Mouse (Mus musculus) WW6 (cell line): ENCODE data around the gene Tob2.

ENCODE experiments used
- DNase-seq: peaks from one replicate; pipeline ENCODE4 v3.0.0-alpha.2; 2013; ENCODE audit warnings: low read depth, low spot score

Tob2 gene

DNA sequence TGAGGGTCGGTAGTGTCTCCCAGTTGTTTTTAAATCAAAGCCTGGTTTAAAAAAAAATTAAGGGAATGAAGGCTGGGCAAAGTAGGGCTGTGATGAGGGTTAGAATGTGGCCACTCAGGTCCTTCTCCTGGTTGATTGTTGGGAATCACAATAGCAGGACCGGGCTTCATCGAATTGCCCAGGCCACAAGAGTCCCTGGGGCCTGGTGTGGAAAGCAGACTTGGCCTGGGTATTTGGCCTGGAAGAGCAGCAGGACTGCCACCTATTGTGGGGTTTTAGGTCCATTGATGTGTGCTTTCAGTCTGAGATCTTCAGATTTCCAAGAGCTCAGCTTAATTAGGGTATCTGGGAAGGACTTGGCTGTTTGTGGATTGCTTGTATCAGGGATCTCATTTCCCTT lies 46.3 kb downstream of the Tob2 start:
- DNase-seq, result no peak

DNA sequence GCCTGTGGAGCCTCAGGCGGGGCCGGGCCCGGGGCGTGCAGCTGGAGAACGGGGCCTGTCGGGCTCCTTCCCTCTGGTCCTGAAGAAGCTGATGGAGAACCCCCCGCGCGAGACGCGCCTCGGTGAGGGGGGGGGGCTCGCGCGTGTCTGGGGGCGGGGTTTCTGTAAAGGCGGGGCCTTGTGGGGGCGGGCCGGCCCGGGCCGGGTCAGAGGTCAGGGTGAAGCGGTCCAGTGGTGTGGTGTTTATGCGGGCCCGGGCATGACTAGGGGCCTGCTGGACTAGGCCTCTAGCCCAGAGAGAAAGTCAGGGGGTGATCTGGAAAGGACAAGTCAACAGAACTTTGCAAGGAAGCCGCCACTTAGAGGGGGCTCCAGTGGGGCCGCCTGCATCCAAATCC lies 47.0 kb downstream of the Tob2 start:
- DNase-seq, result no peak

DNA sequence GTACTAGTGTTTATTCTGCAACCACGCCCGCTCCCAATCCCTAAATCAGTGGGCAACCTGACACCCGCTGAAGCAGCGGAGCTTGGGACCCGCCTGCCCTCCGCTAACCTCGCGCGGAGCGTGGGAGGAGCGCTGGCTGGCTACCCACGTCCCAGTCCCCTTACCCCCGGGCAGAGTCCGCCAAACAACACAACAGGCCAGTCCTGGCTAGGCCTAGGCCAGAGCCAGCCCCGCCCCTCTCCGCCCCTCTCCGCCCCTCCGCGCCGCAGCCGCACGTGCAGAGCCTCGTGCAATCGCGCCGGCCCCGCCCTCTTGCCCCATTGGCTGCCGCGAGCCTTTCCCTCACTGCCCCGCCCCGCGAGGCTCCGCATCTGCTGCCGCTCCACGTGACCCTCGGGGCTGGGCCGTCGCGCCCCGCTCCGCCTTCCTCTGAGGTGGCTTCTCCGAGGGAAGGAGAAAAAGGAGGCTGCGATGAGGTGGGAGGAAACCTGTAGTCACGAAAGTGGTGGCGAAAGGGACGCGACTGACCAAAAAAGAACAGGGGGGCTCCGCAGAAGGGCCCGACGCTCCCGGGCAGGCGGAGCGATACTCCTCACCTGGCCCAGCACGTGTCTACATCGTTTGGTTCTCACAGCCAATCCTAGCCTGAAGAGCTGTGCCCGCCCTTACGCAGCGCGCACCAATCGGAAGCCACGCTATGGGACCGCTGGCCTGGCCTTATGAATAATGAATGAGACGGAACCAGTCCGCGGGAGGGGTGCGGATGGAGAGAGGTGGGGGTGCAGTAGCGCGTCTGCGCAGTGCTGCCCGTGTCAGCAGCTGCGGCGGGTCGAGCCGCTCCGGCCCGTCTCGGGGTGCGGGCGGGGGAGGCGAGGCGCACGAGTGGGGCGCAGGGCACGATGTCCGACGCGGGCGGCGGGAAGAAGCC lies 47.7 kb downstream of the Tob2 start:
- DNase-seq, result peak; percentile 96

DNA sequence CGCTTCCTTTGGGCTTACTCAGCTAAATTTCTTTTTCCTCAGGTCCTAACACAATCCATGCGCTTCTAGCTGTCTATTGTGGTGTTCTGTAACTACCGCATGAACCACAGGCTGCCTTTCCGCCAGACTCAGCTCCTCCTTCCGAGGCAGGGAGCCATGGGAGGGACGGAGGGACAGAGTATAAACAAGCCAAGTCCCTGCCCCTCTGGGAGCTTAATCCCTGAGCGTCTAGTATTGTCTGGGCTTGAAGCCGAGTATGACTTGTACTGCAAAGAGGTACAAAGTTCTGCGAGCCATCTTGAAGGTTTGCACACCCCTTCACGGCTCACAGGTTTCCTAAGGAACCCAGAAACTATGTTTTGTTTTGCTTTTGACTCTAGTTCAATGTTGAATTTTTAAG lies 48.4 kb downstream of the Tob2 start:
- no peak for DNase-seq

DNA sequence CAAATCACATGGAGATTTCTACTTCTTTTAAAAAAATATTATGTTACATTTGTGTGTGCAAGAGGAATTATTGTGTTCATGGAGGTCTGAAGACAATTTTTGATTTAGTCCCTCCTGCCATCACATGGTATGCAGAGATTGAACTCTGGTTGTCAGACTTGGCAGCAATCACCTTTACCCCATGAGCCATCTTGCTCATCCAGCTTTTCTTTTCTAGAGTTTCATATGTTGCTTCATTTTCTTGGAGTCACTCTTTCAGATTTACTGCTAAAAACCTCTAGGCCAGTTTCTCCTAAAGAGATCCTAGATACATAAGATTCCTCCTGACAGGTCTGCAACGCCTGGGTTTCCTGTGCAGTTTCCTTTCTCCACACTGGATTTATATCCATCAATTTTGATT lies 49.0 kb downstream of the Tob2 start:
- DNase-seq, result no peak

DNA sequence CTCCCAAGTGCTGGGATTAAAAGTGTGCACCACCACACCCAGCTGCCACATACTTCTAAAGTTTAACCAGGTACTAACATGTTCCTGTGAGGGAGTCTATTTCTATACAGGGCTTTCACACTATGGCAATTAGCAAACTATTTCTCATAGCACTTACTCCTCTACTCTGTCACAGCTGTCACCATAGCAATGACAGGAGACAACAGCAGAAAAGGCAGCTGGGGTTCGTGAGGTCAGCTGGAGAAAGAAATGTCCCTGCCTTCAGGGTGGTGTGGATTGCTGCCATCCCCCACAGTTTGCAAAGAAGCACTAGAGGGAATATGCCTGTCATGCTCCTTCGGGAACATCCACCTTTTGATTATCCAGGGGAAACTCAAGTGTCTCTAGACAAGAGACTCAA lies 49.8 kb downstream of the Tob2 start:
- DNase-seq, result no peak

DNA sequence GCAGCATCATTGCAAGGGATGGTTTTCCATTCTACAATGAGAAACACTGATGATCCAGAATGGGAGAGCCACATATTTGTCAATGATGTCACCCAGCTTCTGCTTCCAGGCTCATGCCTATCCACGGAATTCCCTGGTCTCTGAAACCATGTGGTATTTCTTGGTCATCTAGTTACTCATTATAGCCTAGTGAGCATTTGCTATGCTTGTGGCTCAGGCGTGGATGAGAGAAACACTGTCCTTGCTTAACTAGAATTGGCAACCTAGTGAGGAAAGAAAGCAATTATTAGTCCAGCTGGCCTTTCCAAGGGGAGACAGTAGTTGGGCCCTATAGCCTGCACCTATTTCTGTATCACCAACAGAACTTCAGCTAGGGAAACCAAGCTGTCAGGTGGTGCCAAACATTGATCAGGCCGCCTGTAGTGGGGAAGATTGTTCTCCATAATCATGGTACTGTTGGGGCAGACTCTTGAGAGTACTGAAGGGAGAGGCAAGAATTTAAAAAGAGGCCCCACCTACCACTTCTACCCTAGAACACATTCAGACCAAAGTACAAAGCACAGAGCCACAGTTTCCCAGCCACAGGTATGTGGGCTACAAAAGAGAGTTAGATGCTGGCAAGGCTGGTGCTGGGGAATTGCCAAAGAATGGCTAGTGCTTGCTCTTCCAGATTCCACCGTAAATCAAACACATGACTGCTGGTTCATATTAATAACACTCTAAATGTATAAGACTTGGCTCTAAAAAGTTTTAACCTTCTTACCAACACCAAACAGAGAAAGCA lies 51.8 kb downstream of the Tob2 start:
- DNase-seq, result no peak

DNA sequence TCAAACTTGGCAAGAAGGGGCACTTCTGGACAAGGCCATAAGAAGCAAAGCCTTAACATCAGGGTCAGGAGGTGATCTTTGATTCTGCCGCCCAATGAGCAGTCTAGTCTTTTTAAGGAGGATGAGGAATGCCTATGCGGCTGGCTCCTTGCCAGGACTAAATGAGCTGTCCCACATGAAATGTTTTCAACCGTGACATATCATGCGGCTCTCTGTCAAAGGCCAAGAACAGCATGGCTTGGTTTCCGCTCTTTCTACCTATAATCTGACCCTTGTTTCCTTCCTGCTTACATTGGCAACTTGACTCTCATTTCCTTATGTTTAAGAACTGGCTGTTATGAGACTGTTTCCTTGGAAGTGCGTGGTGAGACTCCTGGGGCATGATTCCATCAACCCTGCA lies 53.0 kb downstream of the Tob2 start:
- DNase-seq, result no peak

DNA sequence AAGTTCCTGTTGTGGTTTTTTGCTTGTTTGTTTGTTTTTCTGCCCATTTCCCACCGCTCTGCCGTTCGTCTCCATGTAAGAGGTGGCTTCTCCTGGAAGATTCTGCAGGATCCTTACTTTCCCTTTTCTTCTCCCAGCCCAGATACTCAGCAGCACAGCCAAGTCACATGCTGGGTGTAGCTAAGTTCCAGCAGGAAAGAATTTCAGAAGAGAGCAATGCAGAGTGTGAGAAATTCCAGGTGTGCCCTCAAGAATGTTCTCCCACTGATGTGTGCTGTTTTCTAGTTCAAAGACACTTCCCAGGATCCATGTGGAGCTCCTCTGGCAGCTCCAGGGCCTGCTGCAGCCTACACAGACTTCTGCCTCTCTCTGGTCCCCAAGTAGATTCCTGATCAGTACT lies 53.7 kb downstream of the Tob2 start:
- DNase-seq, result no peak

DNA sequence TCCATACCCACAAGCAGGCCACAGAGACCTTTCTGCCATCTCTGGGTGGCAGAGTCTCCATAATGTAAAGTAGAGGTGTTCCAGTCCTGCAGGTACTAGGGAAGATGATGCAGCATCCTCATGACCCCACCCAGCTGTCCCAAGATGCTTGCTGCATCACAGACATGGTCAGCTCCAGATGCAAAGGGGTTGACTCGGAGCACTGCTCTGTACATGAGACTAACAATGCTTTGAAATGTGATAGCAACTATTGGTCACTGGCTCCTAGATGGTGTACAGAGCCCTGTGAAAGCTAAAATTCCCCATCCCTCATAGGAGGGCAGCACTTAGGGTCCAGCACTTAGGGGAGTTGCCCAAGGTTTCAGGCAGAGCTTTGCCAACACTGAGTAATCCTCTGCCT lies 54.4 kb downstream of the Tob2 start:
- no peak for DNase-seq

DNA sequence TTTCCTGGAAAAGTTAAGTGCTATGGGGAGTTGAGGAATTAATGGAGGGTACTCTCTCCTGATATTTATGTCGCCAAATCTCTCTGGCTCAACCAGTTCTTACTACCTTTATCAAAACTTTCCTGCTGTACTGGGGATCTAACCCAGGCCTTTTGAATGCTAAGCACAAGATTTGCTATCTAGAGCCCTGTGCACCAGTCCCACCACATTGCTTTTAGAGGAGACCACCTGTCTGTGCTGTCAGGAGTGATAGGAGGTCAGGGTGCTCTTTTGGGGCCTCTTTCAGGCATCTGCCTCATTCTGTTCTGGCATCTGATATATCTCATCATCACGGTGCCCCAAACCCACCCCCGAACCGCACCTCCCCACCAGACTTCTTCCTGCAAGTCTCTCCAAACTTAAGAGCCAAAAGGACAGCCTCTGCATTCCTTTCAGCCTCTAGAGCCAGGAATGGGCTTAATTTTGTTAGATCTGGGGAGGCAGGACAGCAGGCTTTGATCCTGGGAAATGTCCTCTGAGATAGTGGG lies 55.1 kb downstream of the Tob2 start:
- no peak for DNase-seq

DNA sequence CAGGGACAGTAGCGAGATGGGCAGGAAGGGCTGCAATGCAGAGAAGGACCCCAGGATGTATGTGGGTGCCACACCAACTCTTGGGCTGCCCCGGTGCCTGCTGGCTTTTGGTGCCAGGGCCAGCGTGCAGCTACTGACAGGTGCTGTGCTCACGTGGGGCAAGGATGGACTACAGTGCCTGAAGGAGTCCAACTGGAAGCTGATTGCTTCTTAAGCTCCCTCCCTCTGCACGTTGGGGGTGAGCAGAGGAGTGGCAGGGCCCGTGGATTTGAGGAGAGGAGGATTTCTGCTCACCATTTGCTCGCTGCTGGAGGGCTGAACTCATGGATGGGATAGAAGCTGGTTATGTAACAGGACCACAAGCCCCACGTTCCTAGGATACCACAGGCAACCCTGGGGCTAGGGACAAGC lies 55.6 kb downstream of the Tob2 start:
- DNase-seq, result no peak

DNA sequence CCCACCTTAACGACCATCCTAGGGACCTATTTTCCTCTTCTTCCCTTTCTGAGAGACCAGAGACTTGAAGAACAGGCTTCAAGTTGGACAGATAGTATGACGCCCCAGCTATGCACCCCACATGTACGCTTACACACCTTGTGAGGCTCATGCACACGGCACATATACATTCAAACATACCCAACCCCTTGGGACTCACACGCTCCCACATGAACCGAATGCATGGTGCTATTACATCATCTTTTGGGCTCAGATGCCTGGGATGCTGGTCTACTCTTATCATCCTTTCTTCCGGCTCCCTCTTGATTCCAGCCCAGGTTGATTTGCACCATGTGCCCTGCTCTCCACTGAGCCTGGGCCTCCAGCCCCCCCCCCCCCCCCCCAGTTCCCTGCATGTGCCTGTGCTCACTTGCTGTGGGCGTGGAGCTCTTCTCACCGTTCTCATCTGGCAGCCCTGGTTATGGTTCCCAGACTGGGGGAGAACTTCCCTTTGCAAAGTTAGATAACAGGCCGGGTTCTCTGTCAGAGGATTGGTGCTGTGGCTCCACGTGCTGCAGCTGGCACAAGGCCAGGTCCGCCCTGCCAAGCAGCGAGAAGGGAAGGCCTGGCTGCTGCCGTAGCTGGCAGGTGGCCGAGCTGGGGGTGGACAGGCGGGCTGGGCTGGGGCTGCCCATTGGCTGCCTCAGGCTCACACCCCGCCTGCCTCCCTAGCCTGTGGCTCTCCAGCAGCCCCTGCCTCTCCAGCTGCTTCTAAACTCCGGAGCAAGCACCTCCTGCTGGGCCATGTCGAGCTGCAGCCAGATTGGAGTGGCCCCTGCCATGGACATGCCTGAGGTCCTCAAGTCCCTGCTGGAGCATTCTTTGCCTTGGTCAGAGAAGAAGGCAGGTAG lies 56.4 kb downstream of the Tob2 start, which contains the start of gene Tef:
TSS of gene Tef (plus strand) at position 421 of the 890 bp plus-strand sequence.
- DNase-seq, result peak; percentile 14

DNA sequence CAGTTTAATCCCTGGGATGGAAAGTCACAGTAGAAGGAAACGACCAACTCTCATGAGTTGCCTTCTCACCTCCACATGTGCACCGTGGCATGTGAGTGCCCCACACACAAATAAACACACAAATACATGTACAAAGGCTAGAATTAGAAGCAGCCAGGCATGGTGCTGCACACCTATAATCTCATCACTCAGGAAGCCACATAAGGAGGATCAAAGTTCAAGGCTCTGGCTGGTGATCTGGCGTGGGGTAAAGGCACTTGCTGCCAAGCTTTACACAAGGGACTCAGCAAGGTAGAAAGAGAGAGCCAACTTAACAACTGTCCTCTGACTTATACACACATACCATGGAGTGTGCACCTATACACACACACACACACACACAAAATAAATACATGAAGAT lies 58.2 kb downstream of the Tob2 start:
- DNase-seq, result no peak

DNA sequence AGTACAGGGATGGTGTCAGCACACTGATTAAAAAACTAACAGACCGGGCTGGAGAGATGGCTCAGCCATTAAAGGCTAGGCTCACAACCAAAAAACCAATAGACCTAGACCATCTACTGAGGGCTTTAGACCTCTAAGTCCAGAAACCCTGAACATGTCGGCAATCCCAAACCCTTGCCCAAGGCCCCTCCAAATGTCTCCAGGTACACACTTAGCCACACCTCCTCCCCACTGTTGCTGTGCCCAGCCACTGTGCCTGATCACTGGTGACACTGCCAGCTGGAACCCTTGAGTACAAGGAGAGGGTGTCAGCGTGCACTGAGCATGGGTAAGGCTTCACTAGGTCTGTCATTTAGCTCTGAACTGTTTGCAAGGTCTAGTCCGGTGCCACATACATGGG lies 60.2 kb downstream of the Tob2 start:
- DNase-seq, result no peak
